Mouse (Mus musculus): ENCODE data around the gene Ptpn4.

Gene Ptpn4

GRCm38 (mm10) chr1:119837035-119837751 lies at the start of gene Ptpn4:
TSS of gene Ptpn4 (minus strand) at chr1:119837613.
- peak; percentile 98 to 99 for DNase-seq

- DNase-seq, result no peak
Observed at GRCm38 (mm10) chr1:119886320-119886719, 48.9 kb upstream of the Ptpn4 start.

- DNase-seq, result no peak
Observed at GRCm38 (mm10) chr1:119884272-119884671, 46.9 kb upstream of the Ptpn4 start.

GRCm38 (mm10) chr1:119878909-119879308 lies 41.5 kb upstream of the Ptpn4 start:
- peak; percentile 15 to 28 for DNase-seq

- DNase-seq, result no peak
Observed at GRCm38 (mm10) chr1:119877469-119877868, 40.1 kb upstream of the Ptpn4 start.

- DNase-seq, result no peak
Observed at GRCm38 (mm10) chr1:119868395-119869161, 31.2 kb upstream of the Ptpn4 start.

GRCm38 (mm10) chr1:119867300-119867699 lies 29.9 kb upstream of the Ptpn4 start:
- no peak for DNase-seq

GRCm38 (mm10) chr1:119865311-119865710 lies 27.9 kb upstream of the Ptpn4 start:
- no peak for DNase-seq

- DNase-seq, result no peak
Observed at GRCm38 (mm10) chr1:119863507-119864296, 26.3 kb upstream of the Ptpn4 start.

- no peak for DNase-seq
Observed at GRCm38 (mm10) chr1:119859566-119859965, 22.2 kb upstream of the Ptpn4 start.

GRCm38 (mm10) chr1:119852980-119853379 lies 15.6 kb upstream of the Ptpn4 start:
- DNase-seq, result no peak

- no peak for DNase-seq
Observed at GRCm38 (mm10) chr1:119852339-119852738, 14.9 kb upstream of the Ptpn4 start.

GRCm38 (mm10) chr1:119849146-119849935 lies 11.9 kb upstream of the Ptpn4 start:
- DNase-seq, result no peak

GRCm38 (mm10) chr1:119845321-119845720 lies 7.9 kb upstream of the Ptpn4 start:
- no peak for DNase-seq

GRCm38 (mm10) chr1:119843121-119843520 lies 5.7 kb upstream of the Ptpn4 start:
- DNase-seq, result no peak

- DNase-seq, result no peak
Observed at GRCm38 (mm10) chr1:119838241-119838640, 828 bp upstream of the Ptpn4 start.

- DNase-seq, result peak; percentile 24 to 38
Observed at GRCm38 (mm10) chr1:119836479-119837015, 866 bp downstream of the Ptpn4 start.

GRCm38 (mm10) chr1:119835726-119836478 lies 1.5 kb downstream of the Ptpn4 start:
- DNase-seq, result no peak

- DNase-seq, result no peak
Observed at GRCm38 (mm10) chr1:119828160-119828559, 9.3 kb downstream of the Ptpn4 start.

GRCm38 (mm10) chr1:119818704-119819103 lies 18.7 kb downstream of the Ptpn4 start:
- DNase-seq, result peak in 1 of 2 experiments; percentile 21

- no peak for DNase-seq
Observed at GRCm38 (mm10) chr1:119807707-119808106, 29.7 kb downstream of the Ptpn4 start.

All from lung, adult 18-20 months (tissue).